Mouse (Mus musculus): ENCODE data around the gene Scrn2. TPM values are rescaled to one million over a fixed set of nuclear protein-coding genes. Genes with fewer than 3 reads are reported as not detected.

Gene Scrn2
- polyA plus RNA-seq, 1 experiment: 10.0 TPM

DNA sequence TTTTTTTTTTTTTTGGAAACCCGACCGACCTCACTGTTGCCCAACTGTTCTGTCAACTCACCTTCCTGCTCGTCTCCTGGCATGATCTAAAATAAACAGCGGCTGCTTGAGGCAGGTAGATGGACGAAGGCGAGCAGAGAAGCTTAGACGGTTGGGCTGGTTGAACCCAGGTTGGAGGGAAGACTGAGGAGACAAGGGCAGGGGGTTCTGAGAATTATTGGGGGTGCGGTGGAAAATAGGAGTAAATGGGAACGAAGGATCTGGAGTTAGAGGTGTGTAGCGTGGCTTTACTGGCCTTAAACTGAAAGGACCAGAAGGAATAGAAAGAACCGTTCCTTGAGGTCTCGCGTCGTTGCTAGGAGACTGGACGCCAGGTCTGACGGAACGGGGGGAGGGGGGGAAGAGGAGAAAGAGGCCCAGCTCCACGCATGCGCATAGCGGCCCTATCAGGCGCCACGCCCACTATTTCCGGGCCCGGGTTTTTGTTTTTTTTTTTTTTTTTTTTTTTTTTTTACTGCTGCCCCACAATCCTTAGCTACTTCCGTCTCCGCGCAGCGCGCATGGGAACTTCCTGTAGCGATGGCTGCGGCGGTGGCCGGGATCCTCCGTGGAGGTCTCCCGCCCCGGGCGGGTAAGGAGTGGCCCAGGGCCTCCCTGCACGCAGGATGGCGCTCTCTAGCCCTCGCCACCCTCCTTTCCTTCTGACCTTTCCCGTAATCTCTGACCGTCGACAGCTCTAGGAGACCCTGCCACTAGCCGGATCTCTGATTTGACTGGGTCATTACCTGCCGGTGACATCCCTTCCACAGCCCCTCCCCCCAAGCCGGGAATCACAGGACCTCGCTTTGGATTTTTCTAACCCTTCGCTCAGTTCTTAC is 11.5 kb downstream of the Scrn2 start, which contains the start of the genes Lrrc46 and Mrpl10:
Gene Lrrc46 (minus strand): TSS at position 386 of the 878 bp plus-strand sequence.
Gene Mrpl10 (plus strand): TSS at position 539 of the 878 bp plus-strand sequence.
- 1% methylated on average over 48 of the region's 48 CpGs for WGBS
- TF ChIP-seq POLR2A (IDR thresholded peaks at IDR 0.05; ENCODE audit: low read depth, low read length): peak; percentile 67; the same call in 1 of the 2 replicates
- no peak for TF ChIP-seq CTCF (IDR thresholded peaks at IDR 0.05; ENCODE audit: extremely low read depth, insufficient read depth, insufficient read length, insufficient replicate concordance)
- peak within 1 kb of the TSS; percentile 68 for H3K27ac ChIP-seq (ENCODE audit: insufficient read depth, low read length)

DNA sequence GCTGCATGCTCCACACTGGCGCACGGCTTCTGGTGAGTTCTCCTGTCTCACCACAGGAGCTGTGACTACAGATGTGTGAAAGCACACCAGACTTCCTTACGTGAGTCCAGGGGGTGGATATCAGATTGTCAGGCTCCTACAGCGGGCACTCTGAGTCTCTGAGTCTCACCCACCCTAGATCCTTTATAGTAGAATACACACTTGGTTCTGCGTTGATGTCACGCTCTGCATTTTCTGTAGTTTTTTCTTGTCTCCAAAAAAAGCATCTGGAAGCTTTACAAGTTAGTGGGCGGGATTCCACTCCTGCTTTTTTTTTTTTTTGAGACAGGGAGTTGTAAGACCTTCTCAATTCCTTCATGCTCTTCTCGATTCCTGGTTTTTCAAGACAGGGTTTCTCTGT is 15.2 kb downstream of the Scrn2 start:
- Histone ChIP-seq H3K27me3 (ENCODE audit: control insufficient read depth, insufficient read depth, low read length) (no peaks in the 10 kb centered on the region), H3K4me1 (ENCODE audit: control insufficient read depth, insufficient read depth, insufficient read length) (peaks cover 2% of the 10 kb centered on the region; the same call in 1 of the 2 replicates), H3K27ac (ENCODE audit: insufficient read depth, low read length) (no peak overlapping the region), H3K36me3 (ENCODE audit: control insufficient read depth, insufficient read depth, low read length) (peaks cover 5% of the 10 kb centered on the region), H3K4me3 (ENCODE audit: extremely low read depth, insufficient read depth, insufficient read length) (no peak overlapping the region)
- DNase-seq (ENCODE audit: low read depth in 1 of 2, low spot score in 2 of 2): no peak
- WGBS: 90% methylated on average over 8 of the region's 8 CpGs
- TF ChIP-seq CTCF (IDR thresholded peaks at IDR 0.05; ENCODE audit: extremely low read depth, insufficient read depth, insufficient read length, insufficient replicate concordance) (no peak), POLR2A (IDR thresholded peaks at IDR 0.05; ENCODE audit: low read depth, low read length) (no peak)

More for the DNA sequence above, 11.5 kb downstream of the Scrn2 start, which contains the start of the genes Lrrc46 and Mrpl10:
- no peaks in the 10 kb centered on the region; the same call in none of the 2 replicates for H3K36me3 ChIP-seq (ENCODE audit: control insufficient read depth, insufficient read depth, low read length)
- no peaks in the 10 kb centered on the region for H3K27me3 ChIP-seq (ENCODE audit: control insufficient read depth, insufficient read depth, low read length)
- peak within 1 kb of the TSS; percentile 90 for H3K4me3 ChIP-seq (ENCODE audit: extremely low read depth, insufficient read depth, insufficient read length)
- peaks cover 2% of the 10 kb centered on the region; the same call in 1 of the 2 replicates for H3K4me1 ChIP-seq (ENCODE audit: control insufficient read depth, insufficient read depth, insufficient read length)
- peak; percentile 87 to 90 for DNase-seq (ENCODE audit: low read depth in 1 of 2, low spot score in 2 of 2)

DNA sequence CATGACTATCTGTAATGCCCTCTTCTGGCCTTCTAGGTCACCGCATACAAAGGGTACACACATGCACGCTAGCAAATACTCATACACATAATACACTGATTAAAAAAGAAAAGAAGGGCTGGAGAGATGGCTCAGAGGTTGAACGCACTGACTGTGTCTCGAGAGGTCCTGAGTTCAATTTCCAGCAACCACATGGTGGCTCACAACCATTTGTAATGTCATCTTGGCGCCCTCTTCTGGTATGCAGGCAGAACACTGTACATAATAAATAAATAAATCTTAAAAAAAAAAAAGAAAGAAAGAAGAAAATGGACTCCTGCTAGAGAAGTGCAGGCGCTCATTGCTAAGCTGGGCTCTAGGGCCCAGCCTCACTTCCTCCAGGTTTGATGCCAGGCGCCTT is 16.1 kb downstream of the Scrn2 start:
- no peak overlapping the region for H3K27ac ChIP-seq (ENCODE audit: insufficient read depth, low read length)
- peaks cover 5% of the 10 kb centered on the region for H3K36me3 ChIP-seq (ENCODE audit: control insufficient read depth, insufficient read depth, low read length)
- H3K4me3 ChIP-seq (ENCODE audit: extremely low read depth, insufficient read depth, insufficient read length): no peak overlapping the region
- TF ChIP-seq CTCF (IDR thresholded peaks at IDR 0.05; ENCODE audit: extremely low read depth, insufficient read depth, insufficient read length, insufficient replicate concordance) (no peak), POLR2A (IDR thresholded peaks at IDR 0.05; ENCODE audit: low read depth, low read length) (no peak)
- H3K27me3 ChIP-seq (ENCODE audit: control insufficient read depth, insufficient read depth, low read length): no peaks in the 10 kb centered on the region
- peaks cover 5% of the 10 kb centered on the region; the same call in 1 of the 2 replicates for H3K4me1 ChIP-seq (ENCODE audit: control insufficient read depth, insufficient read depth, insufficient read length)
- DNase-seq (ENCODE audit: low read depth in 1 of 2, low spot score in 2 of 2): no peak
- WGBS: 86% methylated on average over 7 of the region's 7 CpGs

DNA sequence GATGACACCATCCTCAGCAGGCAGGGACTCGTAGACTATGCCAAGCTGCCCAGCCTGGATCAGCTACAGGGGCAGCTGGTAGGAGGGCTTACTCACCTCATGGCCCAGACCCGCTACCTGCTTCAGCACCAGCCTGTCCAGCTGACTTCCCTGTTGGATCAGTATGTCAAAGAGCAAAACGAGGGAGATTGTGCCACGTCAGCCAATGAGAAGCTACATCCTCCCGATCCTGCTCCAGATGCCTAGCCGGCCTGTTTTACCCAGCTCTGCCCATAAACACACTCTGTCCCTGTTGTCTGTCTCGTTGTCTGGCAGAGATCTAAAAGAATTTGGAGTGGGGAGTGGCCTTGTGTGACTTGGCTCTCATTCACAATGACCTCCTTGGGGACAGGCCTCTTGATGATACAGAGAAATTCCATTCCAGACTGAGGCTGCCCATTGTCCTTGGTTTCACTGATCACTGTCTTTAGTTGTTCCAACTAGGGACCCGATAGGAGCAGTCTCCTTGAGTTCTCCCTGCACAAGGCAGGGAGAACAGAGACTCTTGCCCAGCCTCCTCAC is 18.4 kb downstream of the Scrn2 start:
- H3K27ac ChIP-seq (ENCODE audit: insufficient read depth, low read length): no peak overlapping the region
- TF ChIP-seq POLR2A (IDR thresholded peaks at IDR 0.05; ENCODE audit: low read depth, low read length) (no peak), CTCF (IDR thresholded peaks at IDR 0.05; ENCODE audit: extremely low read depth, insufficient read depth, insufficient read length, insufficient replicate concordance) (no peak)
- no peak overlapping the region for H3K4me3 ChIP-seq (ENCODE audit: extremely low read depth, insufficient read depth, insufficient read length)
- no peaks in the 10 kb centered on the region for H3K27me3 ChIP-seq (ENCODE audit: control insufficient read depth, insufficient read depth, low read length)
- H3K4me1 ChIP-seq (ENCODE audit: control insufficient read depth, insufficient read depth, insufficient read length): peaks cover 17% of the 10 kb centered on the region; the same call in 1 of the 2 replicates
- peaks cover 5% of the 10 kb centered on the region for H3K36me3 ChIP-seq (ENCODE audit: control insufficient read depth, insufficient read depth, low read length)
- 93% methylated on average over 8 of the region's 8 CpGs for WGBS
- no peak for DNase-seq (ENCODE audit: low read depth in 1 of 2, low spot score in 2 of 2)

DNA sequence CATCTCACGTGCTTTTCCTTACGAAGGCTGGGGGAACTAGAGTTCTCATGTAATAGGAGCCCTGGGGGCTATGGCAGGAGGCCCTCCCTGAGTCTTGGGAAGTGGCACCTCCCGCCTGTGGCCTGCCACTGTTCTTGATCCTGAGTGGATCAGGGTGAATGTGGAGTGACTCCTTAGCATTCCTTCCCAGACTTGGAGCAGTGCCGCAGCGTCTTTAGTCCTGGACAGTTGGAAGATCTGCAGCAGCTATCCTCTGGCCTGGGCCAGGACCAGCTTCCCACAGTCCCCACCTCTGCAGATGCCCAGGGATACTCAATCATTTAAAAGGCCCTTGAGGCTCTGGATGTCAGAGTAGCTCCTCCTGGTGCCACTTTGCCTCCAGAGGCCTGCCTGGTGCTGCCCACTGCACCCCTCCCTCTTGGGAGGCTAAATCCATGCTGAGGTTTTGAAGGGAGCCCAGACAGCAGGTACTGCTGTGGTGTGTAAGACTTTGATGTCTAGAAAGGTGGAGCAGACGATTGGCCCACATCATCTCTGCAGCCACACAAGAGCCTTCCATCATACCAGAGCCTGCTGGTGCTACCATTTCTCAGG is 19.9 kb downstream of the Scrn2 start:
- H3K4me3 ChIP-seq (ENCODE audit: extremely low read depth, insufficient read depth, insufficient read length): no peak overlapping the region
- H3K27ac ChIP-seq (ENCODE audit: insufficient read depth, low read length): no peak overlapping the region
- no peak for TF ChIP-seq POLR2A (IDR thresholded peaks at IDR 0.05; ENCODE audit: low read depth, low read length)
- TF ChIP-seq CTCF (IDR thresholded peaks at IDR 0.05; ENCODE audit: extremely low read depth, insufficient read depth, insufficient read length, insufficient replicate concordance): no peak
- 93% methylated on average over 6 of the region's 6 CpGs for WGBS
- DNase-seq (ENCODE audit: low read depth in 1 of 2, low spot score in 2 of 2): no peak
- peaks cover 12% of the 10 kb centered on the region; the same call in 1 of the 2 replicates for H3K36me3 ChIP-seq (ENCODE audit: control insufficient read depth, insufficient read depth, low read length)
- H3K27me3 ChIP-seq (ENCODE audit: control insufficient read depth, insufficient read depth, low read length): no peaks in the 10 kb centered on the region
- H3K4me1 ChIP-seq (ENCODE audit: control insufficient read depth, insufficient read depth, insufficient read length): peaks cover 17% of the 10 kb centered on the region; the same call in 1 of the 2 replicates

DNA sequence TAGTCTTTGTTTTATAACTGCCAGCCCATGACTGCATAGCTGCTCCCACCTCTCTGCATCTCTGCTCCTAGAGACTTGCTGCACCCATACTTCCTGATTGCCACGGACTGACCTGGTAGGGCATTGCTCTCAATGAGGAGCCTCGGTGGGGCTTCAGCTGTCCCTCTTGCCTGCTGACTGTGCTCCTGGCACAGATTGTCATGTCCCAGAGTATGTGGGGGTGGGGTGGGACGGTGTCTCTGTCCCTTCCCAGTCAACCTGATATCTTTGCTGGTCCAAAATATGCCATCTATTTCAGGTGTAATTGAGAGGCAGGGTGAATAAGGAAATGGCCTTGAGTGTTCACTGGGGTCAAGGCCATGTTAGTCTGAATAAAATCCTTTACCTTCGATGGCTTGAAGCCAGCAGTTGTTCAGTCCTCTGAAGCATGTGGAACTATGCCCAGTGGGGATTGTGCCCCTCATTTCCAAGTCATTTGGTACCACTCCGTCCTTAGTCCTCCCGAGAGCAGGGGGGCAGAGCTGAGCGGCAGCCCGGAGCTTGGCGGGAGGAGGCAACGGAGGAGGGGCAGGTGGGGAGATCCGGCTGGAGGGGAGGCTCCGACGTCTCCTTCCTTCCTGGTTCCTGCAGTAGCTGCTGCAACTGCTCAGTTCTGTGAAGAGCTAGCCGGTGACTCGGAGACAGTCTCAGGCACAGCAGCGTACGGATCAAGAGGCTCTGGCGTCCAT is 20.6 kb downstream of the Scrn2 start, which contains the start of gene Osbpl7:
Gene Osbpl7 (plus strand): TSS at position 413 of the 728 bp plus-strand sequence.
- Histone ChIP-seq H3K36me3 (ENCODE audit: control insufficient read depth, insufficient read depth, low read length) (peaks cover 19% of the 10 kb centered on the region), H3K4me3 (ENCODE audit: extremely low read depth, insufficient read depth, insufficient read length) (peak within 1 kb of the TSS; percentile 94), H3K27me3 (ENCODE audit: control insufficient read depth, insufficient read depth, low read length) (no peaks in the 10 kb centered on the region), H3K27ac (ENCODE audit: insufficient read depth, low read length) (peak within 1 kb of the TSS; percentile 38), H3K4me1 (ENCODE audit: control insufficient read depth, insufficient read depth, insufficient read length) (peaks cover 17% of the 10 kb centered on the region; the same call in 1 of the 2 replicates)
- DNase-seq (ENCODE audit: low read depth in 1 of 2, low spot score in 2 of 2): peak; percentile 22 to 77
- TF ChIP-seq POLR2A (IDR thresholded peaks at IDR 0.05; ENCODE audit: low read depth, low read length) (peak; percentile 69), CTCF (IDR thresholded peaks at IDR 0.05; ENCODE audit: extremely low read depth, insufficient read depth, insufficient read length, insufficient replicate concordance) (peak; percentile 23; the same call in 1 of the 2 replicates)
- WGBS: 3% methylated on average over 18 of the region's 18 CpGs

All from spleen, adult 2 months (tissue).